Mouse (Mus musculus) neutrophil, adult 65 days (primary cell): ENCODE data around the gene Etd. TPM values are rescaled to one million over a fixed set of nuclear protein-coding genes. Genes with fewer than 3 reads are reported as not detected.

Source experiments
- total RNA-seq: library from RNA; stranded (reverse); gene quantifications from 2 replicates; pipeline ENCODE4 v1.2.4, GENCODE M21; 2023

Etd gene
- not detected in 2 replicates for total RNA-seq

GRCm38 (mm10) chrX:53434618-53435017 is at the start of gene Etd:
Gene Etd, plus strand, starts transcription at chrX:53434918.

Other genes with a start within 250 kb of the Etd start
- not detected in 2 replicates for gene Plac1, start 194.8 kb upstream of the Etd start, total RNA-seq
- gene Fam122b, start 165.1 kb upstream of the Etd start, total RNA-seq: 4.4 and 4.6 TPM in 2 replicates
- gene Fam122c, start 161.5 kb upstream of the Etd start, total RNA-seq: not detected in 2 replicates
- gene Mospd1, start 64.4 kb upstream of the Etd start, total RNA-seq: 27.6 and 28.9 TPM in 2 replicates
- gene Rtl8c, start 173.1 kb downstream of the Etd start, total RNA-seq: not detected in 2 replicates
- gene Gm14597, start 174.1 kb downstream of the Etd start, total RNA-seq: not detected in 2 replicates
- 7.7 and 8.3 TPM in 2 replicates for gene Rtl8a, start 208.8 kb downstream of the Etd start, total RNA-seq
- gene Rtl8b, start 235.5 kb downstream of the Etd start, total RNA-seq: 4.6 and 5.8 TPM in 2 replicates